Mouse (Mus musculus) stomach, embryonic 16.5 days (tissue): Measurements from ENCODE around the gene Krtap19-2. TPM values are rescaled to one million over a fixed set of nuclear protein-coding genes. Genes with fewer than 3 reads are reported as not detected.

Experiments used
- ATAC-seq: fragments of 200-750 bp; cut with Nextera tagmentation; 2 replicates; pipeline ENCODE4 v1.8.0; 2017; ENCODE audit warnings: moderate number of reproducible peaks, moderate TSS enrichment; ENCODE audit not compliant: insufficient read depth, low FRiP score
- H3K27ac ChIP-seq: fragments of 300-500 bp; sonication (generic); 2 replicates; pipeline ENCODE4 v1.5.1; 2014; ENCODE audit warnings: low read length
- H3K27me3 ChIP-seq: fragments of 300-500 bp; sonication (generic); 2 replicates; pipeline ENCODE4 v1.6.1; 2014; ENCODE audit warnings: low read length, control low read depth, mixed read lengths; ENCODE audit not compliant: control insufficient read depth, insufficient read depth
- H3K36me3 ChIP-seq: fragments of 300-500 bp; sonication (generic); 2 replicates; pipeline ENCODE4 v1.6.1; 2014; ENCODE audit warnings: low read length; ENCODE audit not compliant: control insufficient read depth, insufficient read depth
- H3K4me1 ChIP-seq: fragments of 300-500 bp; sonication (generic); 2 replicates; pipeline ENCODE4 v1.6.1; 2014; ENCODE audit warnings: low read length, control low read depth, mixed read lengths; ENCODE audit not compliant: control insufficient read depth, insufficient read depth
- H3K4me2 ChIP-seq: fragments of 300-500 bp; sonication (generic); 2 replicates; pipeline ENCODE4 v1.6.1; 2014; ENCODE audit warnings: low read depth, low read length, mixed read lengths
- H3K4me3 ChIP-seq: fragments of 300-500 bp; sonication (generic); replicated peaks from 2 replicates; pipeline ENCODE4 v1.5.1; 2014; ENCODE audit warnings: mild to moderate bottlenecking, low read length
- H3K9ac ChIP-seq: fragments of 300-500 bp; sonication (generic); 2 replicates; pipeline ENCODE4 v1.6.1; 2014; ENCODE audit warnings: low read length
- H3K9me3 ChIP-seq: fragments of 300-500 bp; sonication (generic); replicated peaks from 2 replicates; pipeline ENCODE4 v1.6.1; 2016; ENCODE audit warnings: low read length, control low read depth; ENCODE audit not compliant: control insufficient read depth
- WGBS: fragments of 180-500 bp; shearing (Covaris S2); extraction: QIAGEN DNeasy Blood & Tissue Kit; methylation state at CpG from one replicate; pipeline ENCODE4 v1.1.7; 2014; 5-methylcytosine and 5-hydroxymethylcytosine counted together
- polyA plus RNA-seq: library from polyadenylated mRNA; unstranded; fragments of >200 nt; fragmentation: Nextera tagmentation; extraction: Ambion mirVana; gene quantifications from 2 replicates; pipeline ENCODE4 v1.2.1, GENCODE M21; 2015

Krtap19-2 gene
- polyA plus RNA-seq, 1 experiment from 2014 or later: not detected

DNA sequence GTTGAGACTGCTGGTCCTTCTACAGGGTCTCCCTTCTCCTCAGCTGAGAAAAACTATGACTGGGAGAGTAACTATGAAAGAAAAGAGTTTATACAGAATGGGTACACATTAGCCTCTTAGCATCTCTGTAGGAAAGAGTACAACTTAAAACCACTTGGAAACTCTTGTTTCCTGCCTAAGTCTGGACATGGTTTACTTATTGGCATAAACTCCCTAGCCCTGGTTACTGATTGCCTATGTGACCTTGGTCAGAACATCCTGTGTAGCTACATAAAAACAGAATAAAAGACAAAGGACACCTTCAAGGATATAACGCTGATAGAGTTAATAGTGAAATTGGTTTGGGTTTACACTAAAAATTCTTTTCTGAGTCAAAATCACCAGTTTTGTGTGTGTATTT is 26.7 kb downstream of the Krtap19-2 start:
- H3K36me3 ChIP-seq: no peaks in the 10 kb centered on the region
- H3K27ac ChIP-seq: no peak overlapping the region
- no peak overlapping the region for H3K4me2 ChIP-seq
- no peaks in the 10 kb centered on the region for H3K27me3 ChIP-seq
- H3K9ac ChIP-seq: no peak overlapping the region
- ATAC-seq: no peak
- WGBS: 91% methylated on average over 1 of the region's 1 CpGs
- H3K4me3 ChIP-seq: no peak overlapping the region
- H3K9me3 ChIP-seq: no peaks in the 10 kb centered on the region
- no peaks in the 10 kb centered on the region for H3K4me1 ChIP-seq

DNA sequence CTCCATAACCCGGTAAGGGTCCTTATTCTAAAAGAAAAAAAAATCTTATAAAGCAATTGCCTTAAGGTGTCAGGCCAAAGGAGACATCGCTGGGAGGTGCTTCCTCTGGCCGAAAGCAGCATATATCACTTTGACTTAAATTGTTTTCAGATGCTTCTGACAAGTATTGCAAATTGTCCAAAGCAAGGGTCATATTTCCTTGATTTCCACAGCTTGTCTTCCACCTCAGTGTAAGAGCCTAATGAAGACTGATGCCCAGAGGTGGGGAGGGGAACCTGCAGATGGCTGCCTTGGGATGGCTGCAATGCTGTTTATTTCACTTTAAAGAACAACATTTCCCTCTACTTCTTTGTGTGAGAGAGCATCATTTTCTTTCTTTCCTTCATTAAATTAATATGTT is 47.1 kb downstream of the Krtap19-2 start:
- Histone ChIP-seq H3K4me3 (no peak overlapping the region), H3K36me3 (no peaks in the 10 kb centered on the region), H3K27me3 (no peaks in the 10 kb centered on the region), H3K27ac (no peak overlapping the region), H3K4me1 (no peaks in the 10 kb centered on the region), H3K9me3 (no peaks in the 10 kb centered on the region), H3K9ac (no peak overlapping the region), H3K4me2 (no peak overlapping the region)
- WGBS: 63% methylated on average over 3 of the region's 3 CpGs
- no peak for ATAC-seq

DNA sequence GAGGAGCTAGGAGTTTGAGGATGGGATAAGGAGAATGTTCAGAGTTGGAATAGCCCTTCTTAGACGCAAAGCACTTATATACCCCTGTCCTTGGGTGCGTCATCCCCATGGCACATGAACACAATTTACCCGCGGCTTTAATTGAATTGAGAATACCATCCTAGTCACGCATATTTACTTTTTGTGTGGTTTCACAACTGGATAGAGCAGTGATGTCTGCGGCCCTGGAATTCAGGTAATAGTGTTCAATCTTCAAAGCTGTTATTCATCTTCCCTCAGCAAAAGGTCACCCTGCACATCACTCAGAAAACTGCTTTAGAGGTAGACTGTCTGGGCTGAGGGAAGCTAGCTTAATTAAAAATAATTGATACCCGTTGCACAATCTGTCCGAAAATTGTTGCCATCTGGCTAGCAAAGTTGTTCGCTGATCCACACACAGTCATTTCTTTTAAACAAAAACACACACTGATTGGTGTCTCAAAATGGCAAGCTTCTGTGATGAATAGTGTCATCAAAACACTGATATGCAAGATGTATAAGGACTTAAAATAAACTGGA is 47.9 kb downstream of the Krtap19-2 start, which contains the start of gene Krtap14:
TSS of gene Krtap14 (minus strand) at position 51 of the 558 bp plus-strand sequence.
- WGBS: 84% methylated on average over 9 of the region's 9 CpGs
- no peak for ATAC-seq
- no peak within 1 kb of the TSS for H3K9ac ChIP-seq
- H3K27me3 ChIP-seq: no peaks in the 10 kb centered on the region
- H3K4me3 ChIP-seq: no peak within 1 kb of the TSS
- H3K4me1 ChIP-seq: no peaks in the 10 kb centered on the region
- no peaks in the 10 kb centered on the region for H3K36me3 ChIP-seq
- H3K9me3 ChIP-seq: no peaks in the 10 kb centered on the region
- no peak within 1 kb of the TSS for H3K27ac ChIP-seq
- H3K4me2 ChIP-seq: no peak within 1 kb of the TSS

DNA sequence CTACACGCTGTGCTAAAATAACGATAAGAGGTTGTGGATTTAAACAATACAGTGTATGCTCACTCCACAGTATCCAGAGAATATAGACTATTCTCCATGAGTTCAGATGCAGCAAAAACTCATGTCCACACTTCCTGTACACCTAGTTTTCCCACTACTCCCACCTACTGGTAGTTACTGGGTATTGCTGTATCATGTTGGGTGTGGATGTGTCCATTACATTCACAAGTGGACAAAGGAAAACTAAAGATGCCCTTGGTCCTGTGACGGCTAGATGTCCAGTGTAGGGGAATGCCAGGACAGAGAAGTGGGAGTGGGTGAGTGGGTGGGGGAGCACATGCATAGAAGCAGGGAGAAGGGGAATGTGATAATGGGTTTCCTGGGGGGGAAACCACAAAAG is 50.3 kb downstream of the Krtap19-2 start:
- WGBS: 81% methylated on average over 3 of the region's 3 CpGs
- H3K9me3 ChIP-seq: no peaks in the 10 kb centered on the region
- H3K36me3 ChIP-seq: no peaks in the 10 kb centered on the region
- H3K27me3 ChIP-seq: no peaks in the 10 kb centered on the region
- H3K4me1 ChIP-seq: no peaks in the 10 kb centered on the region
- H3K9ac ChIP-seq: no peak overlapping the region
- no peak overlapping the region for H3K4me3 ChIP-seq
- no peak overlapping the region for H3K27ac ChIP-seq
- H3K4me2 ChIP-seq: no peak overlapping the region
- ATAC-seq: no peak

Other genes starting within 250 kb of the Krtap19-2 start
- not detected in 2 replicates for gene 2310079G19Rik, start 246.6 kb downstream of the Krtap19-2 start, polyA plus RNA-seq
- not detected in 2 replicates for gene Krtap26-1, start 226.5 kb downstream of the Krtap19-2 start, polyA plus RNA-seq
- gene Krtap27-1, start 202.6 kb downstream of the Krtap19-2 start, polyA plus RNA-seq: not detected in 2 replicates
- not detected in 2 replicates for gene 2310061N02Rik, start 166.3 kb downstream of the Krtap19-2 start, polyA plus RNA-seq
- not detected in 2 replicates for gene Krtap13-1, start 145.4 kb downstream of the Krtap19-2 start, polyA plus RNA-seq
- not detected in 2 replicates for gene Krtap13, start 122.6 kb downstream of the Krtap19-2 start, polyA plus RNA-seq
- gene 2310034C09Rik, start 115.4 kb downstream of the Krtap19-2 start, polyA plus RNA-seq: not detected in 2 replicates
- not detected in 2 replicates for gene 2310057N15Rik, start 100.1 kb downstream of the Krtap19-2 start, polyA plus RNA-seq
- gene Gm5965, start 96.4 kb downstream of the Krtap19-2 start, polyA plus RNA-seq: not detected in 2 replicates
- not detected in 2 replicates for gene Gm20741, start 62.0 kb downstream of the Krtap19-2 start, polyA plus RNA-seq
- not detected in 2 replicates for gene Krtap15, start 54.1 kb downstream of the Krtap19-2 start, polyA plus RNA-seq
- gene Krtap14, start 48.1 kb downstream of the Krtap19-2 start, polyA plus RNA-seq: not detected in 2 replicates
- gene Krtap19-1, start 4.9 kb downstream of the Krtap19-2 start, polyA plus RNA-seq: not detected in 2 replicates
- gene Krtap19-3, start 3.8 kb upstream of the Krtap19-2 start, polyA plus RNA-seq: not detected in 2 replicates
- not detected in 2 replicates for gene Krtap19-4, start 10.8 kb upstream of the Krtap19-2 start, polyA plus RNA-seq
- not detected in 2 replicates for gene Krtap19-5, start 22.2 kb upstream of the Krtap19-2 start, polyA plus RNA-seq
- not detected in 2 replicates for gene Krtap19-9b, start 58.0 kb upstream of the Krtap19-2 start, polyA plus RNA-seq
- not detected in 2 replicates for gene Krtap16-3, start 88.6 kb upstream of the Krtap19-2 start, polyA plus RNA-seq
- not detected in 2 replicates for gene Krtap22-2, start 136.5 kb upstream of the Krtap19-2 start, polyA plus RNA-seq
- gene Gm10229, start 141.0 kb upstream of the Krtap19-2 start, polyA plus RNA-seq: not detected in 2 replicates
- not detected in 2 replicates for gene Krtap6-1, start 157.4 kb upstream of the Krtap19-2 start, polyA plus RNA-seq
- not detected in 2 replicates for gene Gm10228, start 167.2 kb upstream of the Krtap19-2 start, polyA plus RNA-seq
- gene Krtap6-5, start 173.6 kb upstream of the Krtap19-2 start, polyA plus RNA-seq: not detected in 2 replicates
- gene 1110025L11Rik, start 189.7 kb upstream of the Krtap19-2 start, polyA plus RNA-seq: not detected in 2 replicates
- gene Krtap6-3, start 209.7 kb upstream of the Krtap19-2 start, polyA plus RNA-seq: not detected in 2 replicates